Mouse (Mus musculus) adrenal gland, adult (tissue): Measurements from ENCODE around the gene Tmem100.

Source experiments
- DNase-seq, 2 experiments: peaks; one replicate each; pipeline ENCODE4 v3.0.0; 2022 to 2023; ENCODE audit warnings: low spot score in 1 of 2; ENCODE audit not compliant: inconsistent age in 2 of 2

Tmem100 gene

GRCm38 (mm10) chr11:90057070-90057469, 26.9 kb downstream of the Tmem100 start:
- DNase-seq: no peak

- DNase-seq: no peak
Measured at GRCm38 (mm10) chr11:90059241-90059640, 29.1 kb downstream of the Tmem100 start.

GRCm38 (mm10) chr11:90062657-90063056, 32.5 kb downstream of the Tmem100 start:
- DNase-seq: no peak

- DNase-seq: no peak
Measured at GRCm38 (mm10) chr11:90066405-90067250, 36.5 kb downstream of the Tmem100 start.

- DNase-seq: peak in 1 of 2 experiments; percentile 26
Measured at GRCm38 (mm10) chr11:90071747-90072146, 41.6 kb downstream of the Tmem100 start.

GRCm38 (mm10) chr11:90073201-90073600, 43.1 kb downstream of the Tmem100 start:
- no peak for DNase-seq

GRCm38 (mm10) chr11:90076666-90077065, 46.5 kb downstream of the Tmem100 start:
- DNase-seq: no peak

- no peak for DNase-seq
Measured at GRCm38 (mm10) chr11:90080678-90081267, 50.6 kb downstream of the Tmem100 start.

GRCm38 (mm10) chr11:90081820-90082596, 51.9 kb downstream of the Tmem100 start:
- DNase-seq: no peak

- DNase-seq: no peak
Measured at GRCm38 (mm10) chr11:90083042-90083441, 52.9 kb downstream of the Tmem100 start.

GRCm38 (mm10) chr11:90084166-90084565, 54.0 kb downstream of the Tmem100 start:
- DNase-seq: no peak
